7 mouse cellular contexts compared by ENCODE assay signal in genomic region chr11:93885572-93886410, GRCm38 (mm10). TPM values are rescaled to one million over a fixed set of nuclear protein-coding genes. Genes with fewer than 3 reads are reported as not detected.
DNase-seq lines count a peak whose midpoint lies in the region; ATAC-seq and TF ChIP-seq lines count a peak whose summit lies in the region.

TSS of gene Utp18 (minus strand) at chr11:93885766.
TSS of gene Mbtd1 (plus strand) at chr11:93885852.

- peak; percentile 97 for ATAC-seq in intestine, postnatal 0 days
- peak; percentile 97 for ATAC-seq in midbrain, embryonic 12.5 days (ENCODE audit: low FRiP score, low read depth)

- H3K36me3 ChIP-seq in intestine, postnatal 0 days (ENCODE audit: control insufficient read depth, insufficient read depth): no peaks in the 10 kb centered on the region
- peaks cover 9% of the 10 kb centered on the region; the same call in 1 of the 2 replicates for H3K36me3 ChIP-seq in midbrain, embryonic 12.5 days
- H3K36me3 ChIP-seq in small intestine, adult 2 months (ENCODE audit: control insufficient read depth, insufficient read depth, low read length): no peaks in the 10 kb centered on the region

- peak; percentile 99 for DNase-seq in adrenal gland, adult 2 months
- DNase-seq in embryo, embryonic 11.5 days (ENCODE audit: low read depth, low spot score): peak; percentile 95
- DNase-seq in gastrocnemius, postnatal 4 days (ENCODE audit: low spot score in 2 of 2): peak; percentile 98 to 99
- peak; percentile 99 for DNase-seq in left cerebral cortex, postnatal 4 days

- H3K4me1 ChIP-seq in intestine, postnatal 0 days (replicated peaks; ENCODE audit: control insufficient read depth, insufficient read depth, low read length): no peaks in the 10 kb centered on the region; the same call in 1 of the 2 replicates
- peaks cover 30% of the 10 kb centered on the region for H3K4me1 ChIP-seq in midbrain, embryonic 12.5 days
- peaks cover 6% of the 10 kb centered on the region; the same call in 1 of the 2 replicates for H3K4me1 ChIP-seq in small intestine, adult 2 months (ENCODE audit: control insufficient read depth, insufficient read depth, insufficient read length, low read length)

- peak within 1 kb of the TSS; percentile 99 for H3K4me3 ChIP-seq in intestine, postnatal 0 days (ENCODE audit: low read depth, low read length)
- H3K4me3 ChIP-seq in midbrain, embryonic 12.5 days: peak within 1 kb of the TSS; percentile 92
- peak within 1 kb of the TSS; percentile 89 for H3K4me3 ChIP-seq in small intestine, adult 2 months (ENCODE audit: low read depth, low read length)

- intact Hi-C loops in left cerebral cortex, postnatal 4 days (cut with DNase I): no loop called here

- peak within 1 kb of the TSS; percentile 97 for H3K9ac ChIP-seq in intestine, postnatal 0 days (ENCODE audit: low read depth, low read length)
- H3K9ac ChIP-seq in midbrain, embryonic 12.5 days (replicated peaks): peak within 1 kb of the TSS; percentile 91

- no peaks in the 10 kb centered on the region for H3K27me3 ChIP-seq in intestine, postnatal 0 days (replicated peaks; ENCODE audit: control insufficient read depth, insufficient read depth, low read length)
- no peaks in the 10 kb centered on the region for H3K27me3 ChIP-seq in midbrain, embryonic 12.5 days
- H3K27me3 ChIP-seq in small intestine, adult 2 months (ENCODE audit: control insufficient read depth, insufficient read depth, low read length): no peaks in the 10 kb centered on the region

- peak; percentile 37; the same call in 1 of the 2 replicates for TF ChIP-seq POLR2A in small intestine, adult 2 months (IDR thresholded peaks at IDR 0.05; ENCODE audit: low read depth, low read length)

- WGBS in intestine, postnatal 0 days: under 1% methylated on average over 66 of the region's 83 CpGs
- WGBS in midbrain, embryonic 12.5 days: 1% methylated on average over 79 of the region's 83 CpGs
- under 1% methylated on average over 83 of the region's 83 CpGs for WGBS in small intestine, adult 2 months

- peak within 1 kb of the TSS; percentile 98 for H3K27ac ChIP-seq in intestine, postnatal 0 days (ENCODE audit: low read depth, low read length)
- H3K27ac ChIP-seq in midbrain, embryonic 12.5 days (replicated peaks): peak within 1 kb of the TSS; percentile 93
- peak within 1 kb of the TSS; percentile 94 for H3K27ac ChIP-seq in small intestine, adult 2 months (ENCODE audit: insufficient read depth, low read depth, low read length)

- no peaks in the 10 kb centered on the region for H3K9me3 ChIP-seq in intestine, postnatal 0 days (ENCODE audit: control insufficient read depth)
- no peaks in the 10 kb centered on the region for H3K9me3 ChIP-seq in midbrain, embryonic 12.5 days

- peak within 1 kb of the TSS; percentile 81 for H3K4me2 ChIP-seq in intestine, postnatal 0 days (replicated peaks; ENCODE audit: low read depth)
- H3K4me2 ChIP-seq in midbrain, embryonic 12.5 days (replicated peaks): peak within 1 kb of the TSS; percentile 95

- no peak for TF ChIP-seq CTCF in intestine, postnatal 0 days (IDR thresholded peaks at IDR 0.05; ENCODE audit: low read depth)
- no peak for TF ChIP-seq CTCF in small intestine, adult 2 months (IDR thresholded peaks at IDR 0.05; ENCODE audit: extremely low read depth, insufficient read length, insufficient replicate concordance, low read depth, low read length)

RNA-seq across cellular contexts. Expression of gene Utp18, which starts in this region (rescaled TPM):
- total RNA-seq in adrenal gland, adult 2 months (2021): 10 to 100 TPM; 22.2 to 22.3 TPM
- 5.2 and 7.1 TPM in 2 replicates for polyA plus RNA-seq in adrenal gland, adult 2 months (2012; rRNA removed)
- 10 to 100 TPM; 12.3 to 16.0 TPM for total RNA-seq in gastrocnemius, postnatal 4 days (2021)
- 16.6 and 17.0 TPM in 2 replicates for polyA plus RNA-seq in intestine, postnatal 0 days (2015; fragmentation: Nextera tagmentation; extraction: Ambion mirVana)
- total RNA-seq in left cerebral cortex, postnatal 4 days (2021): 10 to 100 TPM; 32.2 to 32.9 TPM
- 42.5 and 43.6 TPM in 2 replicates for polyA plus RNA-seq in midbrain, embryonic 12.5 days (2016; fragmentation: Nextera tagmentation; extraction: Ambion mirVana)
- 1.9 and 2.7 TPM in 2 replicates for polyA plus RNA-seq in small intestine, adult 2 months (2012; rRNA removed)

RNA-seq across cellular contexts. Expression of gene Mbtd1, which starts in this region (rescaled TPM):
- 10 to 100 TPM; 22.4 to 30.4 TPM for total RNA-seq in adrenal gland, adult 2 months (2021)
- polyA plus RNA-seq in adrenal gland, adult 2 months (2012; rRNA removed): 3.3 and 4.7 TPM in 2 replicates
- total RNA-seq in gastrocnemius, postnatal 4 days (2021): 10 to 100 TPM; 37.4 to 37.8 TPM
- 9.4 and 10.5 TPM in 2 replicates for polyA plus RNA-seq in intestine, postnatal 0 days (2015; fragmentation: Nextera tagmentation; extraction: Ambion mirVana)
- total RNA-seq in left cerebral cortex, postnatal 4 days (2021): 10 to 100 TPM; 45.4 to 55.8 TPM
- 50.2 and 55.5 TPM in 2 replicates for polyA plus RNA-seq in midbrain, embryonic 12.5 days (2016; fragmentation: Nextera tagmentation; extraction: Ambion mirVana)
- polyA plus RNA-seq in small intestine, adult 2 months (2012; rRNA removed): 0.55 and 0.91 TPM in 2 replicates

Comparison
In these comparisons a context has a peak if more than half of its experiments do, and no peak if none do; other contexts are left out.
1. Peak in every context shown above with its lines: DNase-seq, ATAC-seq, H3K4me3 ChIP-seq and H3K27ac ChIP-seq.